Mouse (Mus musculus) intestine, embryonic 16.5 days (tissue): ENCODE results near the gene Map4k2. TPM values are rescaled to one million over a fixed set of nuclear protein-coding genes. Genes with fewer than 3 reads are reported as not detected.

ENCODE experiments used
- ATAC-seq: fragments of 200-750 bp; cut with Nextera tagmentation; 2 replicates; pipeline ENCODE4 v1.8.0; 2017; ENCODE audit warnings: moderate TSS enrichment, moderate library complexity
- H3K27ac ChIP-seq: fragments of 300-500 bp; sonication (generic); 2 replicates; pipeline ENCODE4 v1.5.1; 2014; ENCODE audit warnings: mild to moderate bottlenecking, low read length
- H3K27me3 ChIP-seq: fragments of 300-500 bp; sonication (generic); replicated peaks from 2 replicates; pipeline ENCODE4 v1.6.1; 2014; ENCODE audit warnings: low read length, control low read depth, mixed read lengths; ENCODE audit not compliant: control insufficient read depth, insufficient read depth
- H3K36me3 ChIP-seq: fragments of 300-500 bp; sonication (generic); 2 replicates; pipeline ENCODE4 v1.6.1; 2014; ENCODE audit warnings: low read length, control low read depth; ENCODE audit not compliant: control insufficient read depth, insufficient read depth
- H3K4me1 ChIP-seq: fragments of 300-500 bp; sonication (generic); 2 replicates; pipeline ENCODE4 v1.6.1; 2014; ENCODE audit warnings: low read length, control low read depth, mixed read lengths; ENCODE audit not compliant: control insufficient read depth, insufficient read depth
- H3K4me2 ChIP-seq: fragments of 300-500 bp; sonication (generic); 2 replicates; pipeline ENCODE4 v1.6.1; 2014; ENCODE audit warnings: low read depth, low read length, control low read depth
- H3K4me3 ChIP-seq: fragments of 300-500 bp; sonication (generic); 2 replicates; pipeline ENCODE4 v1.5.1; 2014; ENCODE audit warnings: mild to moderate bottlenecking, low read length
- H3K9ac ChIP-seq: fragments of 300-500 bp; sonication (generic); 2 replicates; pipeline ENCODE4 v1.6.1; 2014; ENCODE audit warnings: low read depth, low read length
- H3K9me3 ChIP-seq: fragments of 300-500 bp; sonication (generic); 2 replicates; pipeline ENCODE4 v1.6.1; 2016; ENCODE audit warnings: low read length, control low read depth; ENCODE audit not compliant: control insufficient read depth
- WGBS: fragments of 180-500 bp; shearing (Covaris S2); extraction: QIAGEN DNeasy Blood & Tissue Kit; methylation state at CpG from one replicate; pipeline ENCODE4 v1.1.7; 2014; 5-methylcytosine and 5-hydroxymethylcytosine counted together
- polyA plus RNA-seq: library from polyadenylated mRNA; unstranded; fragments of >200 nt; fragmentation: Nextera tagmentation; extraction: Ambion mirVana; gene quantifications from 2 replicates; pipeline ENCODE4 v1.2.1, GENCODE M21; 2015

Map4k2 gene
- polyA plus RNA-seq, 1 experiment from 2014 or later = 10.0 TPM

DNA sequence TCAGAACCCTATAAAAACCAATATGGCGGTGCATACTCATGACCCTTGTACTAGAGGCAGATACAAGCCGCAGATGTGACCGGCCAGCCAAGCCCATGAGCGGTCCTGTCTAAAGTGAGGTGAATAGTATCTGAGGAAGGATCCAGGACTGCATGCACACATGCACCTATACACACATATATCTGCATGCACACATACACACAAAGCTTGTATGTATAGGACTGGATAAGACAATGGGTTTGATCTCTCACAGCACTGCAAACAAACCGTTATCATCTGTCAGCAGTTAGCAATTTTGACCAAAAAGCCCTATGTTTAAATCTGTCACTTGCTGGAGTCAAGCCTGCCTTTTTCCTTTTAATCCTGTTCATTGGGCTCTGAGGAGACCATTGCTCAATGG lies 38.8 kb upstream of the Map4k2 start:
- H3K36me3 ChIP-seq = peaks cover 13% of the 10 kb centered on the region; the same call in 1 of the 2 replicates
- H3K9me3 ChIP-seq = no peaks in the 10 kb centered on the region
- no peak overlapping the region for H3K4me3 ChIP-seq
- no peak overlapping the region for H3K27ac ChIP-seq
- H3K27me3 ChIP-seq = no peaks in the 10 kb centered on the region
- H3K9ac ChIP-seq = no peak overlapping the region
- peaks cover 5% of the 10 kb centered on the region for H3K4me1 ChIP-seq
- no peak for ATAC-seq
- 93% methylated on average over 5 of the region's 5 CpGs for WGBS
- H3K4me2 ChIP-seq = no peak overlapping the region

GRCm38 (mm10) chr19:6302522-6302921 lies 38.4 kb upstream of the Map4k2 start:
- 48% methylated on average over 4 of the region's 4 CpGs for WGBS
- Histone ChIP-seq H3K9ac (no peak overlapping the region), H3K4me2 (no peak overlapping the region), H3K36me3 (peaks cover 13% of the 10 kb centered on the region; the same call in 1 of the 2 replicates), H3K27me3 (no peaks in the 10 kb centered on the region), H3K4me1 (peaks cover 6% of the 10 kb centered on the region), H3K4me3 (no peak overlapping the region), H3K27ac (no peak overlapping the region), H3K9me3 (no peaks in the 10 kb centered on the region)
- ATAC-seq = no peak

DNA sequence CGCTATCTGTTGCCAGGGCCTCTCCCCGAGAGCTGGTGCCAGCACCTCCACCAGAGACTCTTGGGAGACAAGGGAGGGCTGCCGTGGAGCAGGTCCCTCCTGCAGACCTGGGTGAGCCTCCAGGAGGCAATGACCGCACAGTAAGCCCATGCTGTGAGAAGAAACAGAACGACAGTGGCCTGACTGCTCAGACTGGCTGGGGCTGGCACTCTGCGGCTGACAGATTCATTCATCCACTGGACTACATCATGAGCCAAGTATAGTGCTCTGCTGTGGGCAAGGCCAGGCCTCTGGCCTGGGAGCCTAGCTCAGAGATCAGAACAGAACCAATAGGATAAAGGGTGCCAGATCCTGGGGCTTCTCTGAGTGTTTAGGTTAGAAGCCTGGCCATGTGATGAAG lies 37.1 kb upstream of the Map4k2 start:
- Histone ChIP-seq H3K9ac (peak overlapping the region; percentile 18; the same call in 1 of the 2 replicates), H3K27me3 (no peaks in the 10 kb centered on the region), H3K4me1 (peaks cover 10% of the 10 kb centered on the region), H3K27ac (no peak overlapping the region), H3K9me3 (no peaks in the 10 kb centered on the region), H3K4me3 (no peak overlapping the region), H3K36me3 (0 out of 2 replicates have a peak, but pooled peaks cover 2% of the 10 kb centered on the region), H3K4me2 (no peak overlapping the region)
- 74% methylated on average over 6 of the region's 6 CpGs for WGBS
- ATAC-seq = no peak

GRCm38 (mm10) chr19:6304787-6305516 lies 36.0 kb upstream of the Map4k2 start:
- H3K27ac ChIP-seq = no peak overlapping the region
- ATAC-seq = peak; percentile 45
- 21% methylated on average over 5 of the region's 5 CpGs for WGBS

GRCm38 (mm10) chr19:6305517-6306115 lies 35.3 kb upstream of the Map4k2 start:
- H3K4me2 ChIP-seq = peak overlapping the region; percentile 59
- H3K9ac ChIP-seq = peak overlapping the region; percentile 87
- H3K4me3 ChIP-seq = peak overlapping the region; percentile 74
- H3K27ac ChIP-seq = peak overlapping the region; percentile 77; the same call in 1 of the 2 replicates
- H3K36me3 ChIP-seq = 0 out of 2 replicates have a peak, but pooled peaks cover 1% of the 10 kb centered on the region
- WGBS = 53% methylated on average over 8 of the region's 8 CpGs
- no peak for ATAC-seq
- H3K4me1 ChIP-seq = peaks cover 7% of the 10 kb centered on the region
- no peaks in the 10 kb centered on the region for H3K9me3 ChIP-seq
- no peaks in the 10 kb centered on the region for H3K27me3 ChIP-seq

More at GRCm38 (mm10) chr19:6304787-6305516, 36.0 kb upstream of the Map4k2 start:
- Histone ChIP-seq H3K4me3 (no peak overlapping the region), H3K9ac (no peak overlapping the region), H3K36me3 (no peaks in the 10 kb centered on the region), H3K9me3 (no peaks in the 10 kb centered on the region), H3K4me1 (peaks cover 10% of the 10 kb centered on the region), H3K4me2 (no peak overlapping the region), H3K27me3 (no peaks in the 10 kb centered on the region)

DNA sequence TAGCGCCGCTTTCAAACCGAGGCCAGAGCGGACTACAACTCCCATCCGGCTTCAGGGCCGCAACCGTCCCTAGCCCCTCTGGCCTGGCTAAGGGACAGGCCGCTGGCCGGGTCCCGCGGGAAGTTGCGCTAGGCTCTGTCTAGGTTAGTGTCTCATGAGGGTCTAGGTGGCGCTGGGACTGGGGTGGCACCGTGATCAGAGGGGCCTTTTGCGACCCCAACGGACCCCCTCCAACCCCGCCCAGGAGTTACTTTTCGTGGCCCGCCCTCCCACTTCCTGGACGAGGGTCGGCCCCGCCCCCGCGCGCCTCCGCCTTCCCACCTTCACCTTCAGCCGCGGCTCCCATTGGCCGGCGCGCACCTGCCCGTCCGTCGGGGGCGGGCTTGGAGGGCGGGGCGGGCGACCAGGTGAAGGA lies 34.8 kb upstream of the Map4k2 start, which contains the start of gene Cdc42bpg:
Gene Cdc42bpg, plus strand, starts transcription at position 320 of the 415 bp plus-strand sequence.
- peak within 1 kb of the TSS; percentile 77 for H3K27ac ChIP-seq
- H3K4me2 ChIP-seq = peak within 1 kb of the TSS; percentile 59
- peak within 1 kb of the TSS; percentile 74 for H3K4me3 ChIP-seq
- H3K4me1 ChIP-seq = peaks cover 7% of the 10 kb centered on the region
- no peaks in the 10 kb centered on the region for H3K27me3 ChIP-seq
- WGBS = under 1% methylated on average over 38 of the region's 38 CpGs
- ATAC-seq = peak; percentile 91
- peaks cover 5% of the 10 kb centered on the region for H3K36me3 ChIP-seq
- H3K9me3 ChIP-seq = no peaks in the 10 kb centered on the region
- H3K9ac ChIP-seq = peak within 1 kb of the TSS; percentile 87

- WGBS = 0% methylated on average over 33 of the region's 34 CpGs
- peak; percentile 75 for ATAC-seq
- peaks cover 8% of the 10 kb centered on the region for H3K36me3 ChIP-seq
- peak overlapping the region; percentile 75 for H3K27ac ChIP-seq
- H3K4me3 ChIP-seq = peak overlapping the region; percentile 74
- H3K4me1 ChIP-seq = peaks cover 7% of the 10 kb centered on the region
- H3K9me3 ChIP-seq = no peaks in the 10 kb centered on the region
- peak overlapping the region; percentile 87 for H3K9ac ChIP-seq
- H3K27me3 ChIP-seq = no peaks in the 10 kb centered on the region
- peak overlapping the region; percentile 59 for H3K4me2 ChIP-seq
Measured at GRCm38 (mm10) chr19:6306586-6306985, 34.3 kb upstream of the Map4k2 start.

- H3K27ac ChIP-seq = peak overlapping the region; percentile 45
- no peaks in the 10 kb centered on the region for H3K27me3 ChIP-seq
- ATAC-seq = peak; percentile 24; the same call in 1 of the 2 replicates
- peak overlapping the region; percentile 87 for H3K9ac ChIP-seq
- H3K4me1 ChIP-seq = peaks cover 7% of the 10 kb centered on the region
- WGBS = 57% methylated on average over 9 of the region's 9 CpGs
- peak overlapping the region; percentile 74 for H3K4me3 ChIP-seq
- peaks cover 8% of the 10 kb centered on the region for H3K36me3 ChIP-seq
- H3K4me2 ChIP-seq = peak overlapping the region; percentile 59
- H3K9me3 ChIP-seq = no peaks in the 10 kb centered on the region
Measured at GRCm38 (mm10) chr19:6307733-6308531, 33.0 kb upstream of the Map4k2 start.

- H3K27ac ChIP-seq = no peak overlapping the region
- H3K9ac ChIP-seq = no peak overlapping the region
- peaks cover 22% of the 10 kb centered on the region for H3K36me3 ChIP-seq
- H3K4me2 ChIP-seq = no peak overlapping the region
- H3K9me3 ChIP-seq = no peaks in the 10 kb centered on the region
- H3K27me3 ChIP-seq = no peaks in the 10 kb centered on the region
- H3K4me1 ChIP-seq = peaks cover 7% of the 10 kb centered on the region
- no peak overlapping the region for H3K4me3 ChIP-seq
- ATAC-seq = no peak
- WGBS = 89% methylated on average over 5 of the region's 5 CpGs
Measured at GRCm38 (mm10) chr19:6310181-6310580, 30.8 kb upstream of the Map4k2 start.
